Mouse (Mus musculus) neural tube, embryonic 14.5 days (tissue): ENCODE results near the gene Soat2. TPM values are rescaled to one million over a fixed set of nuclear protein-coding genes. Genes with fewer than 3 reads are reported as not detected.

ENCODE experiments used
- ATAC-seq: fragments of 200-750 bp; cut with Nextera tagmentation; 2 replicates; pipeline ENCODE4 v1.8.0; 2017; ENCODE audit warnings: low read depth, mild to moderate bottlenecking, moderate TSS enrichment, moderate library complexity
- H3K27ac ChIP-seq: fragments of 300-500 bp; sonication (generic); 2 replicates; pipeline ENCODE4 v1.5.1; 2014; ENCODE audit warnings: low read depth, mild to moderate bottlenecking, control low read depth, low read length, moderate library complexity, mixed read lengths
- H3K27me3 ChIP-seq: fragments of 300-500 bp; sonication (generic); 2 replicates; pipeline ENCODE4 v1.6.1; 2014; ENCODE audit warnings: low read length; ENCODE audit not compliant: control insufficient read depth, insufficient read depth
- H3K36me3 ChIP-seq: fragments of 300-500 bp; sonication (generic); 2 replicates; pipeline ENCODE4 v1.6.1; 2014; ENCODE audit warnings: low read length, mixed read lengths; ENCODE audit not compliant: control insufficient read depth, insufficient read depth
- H3K4me1 ChIP-seq: fragments of 300-500 bp; sonication (generic); 2 replicates; pipeline ENCODE4 v1.6.1; 2014; ENCODE audit warnings: low read length; ENCODE audit not compliant: control insufficient read depth, insufficient read depth
- H3K4me2 ChIP-seq: fragments of 300-500 bp; sonication (generic); 2 replicates; pipeline ENCODE4 v1.6.1; 2014; ENCODE audit warnings: mild to moderate bottlenecking, low read depth, low read length, control low read depth
- H3K4me3 ChIP-seq: fragments of 300-500 bp; sonication (generic); 2 replicates; pipeline ENCODE4 v1.5.1; 2014; ENCODE audit warnings: low read depth, low read length, control low read depth, mixed read lengths
- H3K9ac ChIP-seq: fragments of 300-500 bp; sonication (generic); replicated peaks from 2 replicates; pipeline ENCODE4 v1.6.1; 2014; ENCODE audit warnings: low read depth, mild to moderate bottlenecking, control low read depth, low read length, mixed read lengths
- H3K9me3 ChIP-seq: fragments of 300-500 bp; sonication (generic); 2 replicates; pipeline ENCODE4 v1.6.1; 2016; ENCODE audit warnings: low read length; ENCODE audit not compliant: control insufficient read depth
- WGBS: fragments of 180-500 bp; shearing (Covaris S2); extraction: QIAGEN DNeasy Blood & Tissue Kit; methylation state at CpG from one replicate; pipeline ENCODE4 v1.1.7; 2014; 5-methylcytosine and 5-hydroxymethylcytosine counted together
- polyA plus RNA-seq: library from polyadenylated mRNA; unstranded; fragments of >200 nt; fragmentation: Nextera tagmentation; extraction: Ambion mirVana; gene quantifications from 2 replicates; pipeline ENCODE4 v1.2.1, GENCODE M21; 2014

Soat2 gene
- polyA plus RNA-seq, 1 experiment from 2014 or later, result not detected

DNA sequence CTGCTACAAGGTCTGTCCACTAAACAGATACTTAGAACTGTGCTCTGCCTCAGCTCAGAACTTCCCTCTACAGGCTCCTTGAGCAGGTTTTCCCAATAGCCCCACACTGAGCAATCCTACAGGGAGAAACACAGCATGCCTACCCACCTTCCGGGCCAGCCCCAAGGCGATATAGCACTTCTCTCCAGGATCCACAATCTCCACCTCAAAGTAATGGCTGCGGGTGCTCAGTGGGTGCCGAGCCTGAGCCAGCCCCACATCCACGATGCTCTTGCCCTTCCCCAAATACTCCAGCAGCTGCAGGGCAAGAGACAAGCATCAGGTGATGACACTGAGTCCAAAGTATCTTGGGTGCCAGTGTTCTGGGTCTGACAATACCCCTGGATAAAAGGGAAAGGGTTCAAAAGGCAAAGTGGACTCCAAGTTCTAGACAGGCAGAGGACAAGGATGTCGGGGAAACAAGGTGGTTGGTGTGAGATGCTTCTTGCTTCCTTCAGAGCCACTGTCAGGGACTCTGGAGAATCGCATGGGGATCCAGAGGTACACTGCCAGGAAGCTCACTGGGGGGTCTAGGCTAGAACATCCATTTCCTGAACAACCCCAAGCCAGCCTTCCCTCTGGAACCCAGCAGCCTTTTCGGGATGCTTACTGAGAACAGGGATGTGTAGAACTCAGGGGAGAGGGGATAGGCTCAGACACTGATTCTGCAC is 31.1 kb upstream of the Soat2 start:
- no peak overlapping the region for H3K9ac ChIP-seq
- H3K27ac ChIP-seq, result no peak overlapping the region

DNA sequence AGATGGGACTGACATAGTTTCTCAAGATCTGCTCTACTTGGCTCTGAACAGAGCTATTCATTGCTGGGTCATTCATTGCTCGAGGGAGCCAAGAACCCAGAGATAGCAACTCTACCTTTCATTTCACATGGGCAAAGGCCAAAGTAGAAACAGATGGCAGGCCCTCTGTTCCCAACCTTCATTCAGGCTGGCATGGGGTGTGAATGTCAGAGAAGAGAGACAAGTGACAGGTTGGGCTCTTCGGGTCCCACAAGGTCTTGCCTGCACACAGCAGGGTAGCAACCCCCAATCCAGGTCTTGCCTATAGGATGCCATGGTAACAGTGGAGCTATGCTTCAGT is 30.5 kb upstream of the Soat2 start:
- Histone ChIP-seq H3K4me2 (no peak overlapping the region), H3K9ac (no peak overlapping the region), H3K36me3 (peaks cover 37% of the 10 kb centered on the region), H3K4me3 (no peak overlapping the region), H3K27me3 (no peaks in the 10 kb centered on the region), H3K9me3 (no peaks in the 10 kb centered on the region), H3K4me1 (peaks cover 3% of the 10 kb centered on the region; the same call in 1 of the 2 replicates), H3K27ac (no peak overlapping the region)
- 81% methylated on average over 2 of the region's 2 CpGs for WGBS
- ATAC-seq, result no peak

More for the DNA sequence above, 31.1 kb upstream of the Soat2 start:
- Histone ChIP-seq H3K27me3 (no peaks in the 10 kb centered on the region), H3K36me3 (peaks cover 34% of the 10 kb centered on the region), H3K9me3 (no peaks in the 10 kb centered on the region), H3K4me1 (peaks cover 3% of the 10 kb centered on the region; the same call in 1 of the 2 replicates), H3K4me2 (no peak overlapping the region), H3K4me3 (no peak overlapping the region)
- WGBS, result 80% methylated on average over 8 of the region's 8 CpGs
- ATAC-seq, result no peak

DNA sequence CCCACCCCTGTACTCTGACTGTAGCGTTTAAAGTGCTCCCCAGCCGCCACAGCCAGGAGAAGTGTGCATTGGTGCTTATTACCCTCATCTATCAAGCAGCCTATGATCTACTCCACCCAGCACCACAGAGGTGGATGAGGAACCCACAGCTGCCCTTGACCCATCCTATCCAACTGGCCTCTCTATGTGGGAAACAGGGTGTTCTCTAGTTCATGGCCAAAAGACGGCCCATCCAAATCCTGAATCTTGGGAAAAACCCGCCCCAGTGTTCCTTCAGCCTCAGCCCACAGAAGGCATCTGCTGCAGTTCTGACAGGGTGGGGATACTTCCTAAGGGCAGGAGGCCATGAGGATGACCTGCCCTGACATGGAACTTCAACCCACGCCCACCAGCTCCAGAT is 29.8 kb upstream of the Soat2 start:
- Histone ChIP-seq H3K4me3 (no peak overlapping the region), H3K4me1 (peaks cover 3% of the 10 kb centered on the region; the same call in 1 of the 2 replicates), H3K27ac (no peak overlapping the region), H3K9ac (no peak overlapping the region), H3K9me3 (no peaks in the 10 kb centered on the region), H3K27me3 (no peaks in the 10 kb centered on the region), H3K36me3 (peaks cover 37% of the 10 kb centered on the region), H3K4me2 (no peak overlapping the region)
- 82% methylated on average over 5 of the region's 5 CpGs for WGBS
- ATAC-seq, result no peak

DNA sequence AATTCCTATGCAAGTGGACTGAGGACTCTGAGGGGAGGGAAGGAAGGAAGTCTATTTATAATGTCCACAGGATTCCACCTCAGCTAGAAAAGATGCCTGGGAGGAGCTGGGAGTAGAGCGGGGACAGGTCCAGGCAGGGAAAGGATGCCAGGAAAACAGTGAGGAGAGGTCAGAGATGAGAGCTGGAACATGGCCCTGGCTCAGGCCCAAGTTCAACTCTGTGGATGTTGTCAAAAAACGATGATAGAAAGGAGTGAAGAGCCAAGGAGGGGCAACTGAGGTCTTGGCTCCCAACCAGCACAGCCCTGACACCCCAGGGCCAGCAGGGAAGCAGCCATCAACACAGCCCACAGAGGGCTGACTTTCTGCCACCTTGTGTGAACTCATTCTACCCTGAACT is 24.0 kb upstream of the Soat2 start:
- Histone ChIP-seq H3K4me3 (no peak overlapping the region), H3K9me3 (no peaks in the 10 kb centered on the region), H3K4me2 (no peak overlapping the region), H3K27me3 (no peaks in the 10 kb centered on the region), H3K36me3 (peaks cover 47% of the 10 kb centered on the region), H3K27ac (no peak overlapping the region), H3K9ac (no peak overlapping the region), H3K4me1 (no peaks in the 10 kb centered on the region)
- ATAC-seq, result no peak
- WGBS, result 90% methylated on average over 2 of the region's 2 CpGs

DNA sequence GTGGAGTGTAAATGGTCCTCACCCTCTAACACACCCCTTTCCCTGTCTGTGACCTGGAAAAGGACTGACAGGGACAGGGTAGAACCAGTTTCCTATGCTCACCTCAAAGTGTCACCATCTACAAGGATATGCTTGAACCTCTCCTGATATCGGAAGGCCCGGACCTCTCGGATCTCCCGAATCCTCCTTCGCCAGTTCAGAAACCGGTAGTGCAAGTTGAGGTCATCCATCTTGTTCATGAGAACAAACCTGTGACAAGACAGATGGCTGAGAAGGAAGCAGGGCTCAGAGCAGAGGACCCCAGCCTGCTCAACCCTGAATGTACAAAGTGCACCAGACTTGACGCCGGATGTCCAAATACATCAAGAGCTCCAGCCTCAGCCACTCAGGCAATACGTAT is 17.0 kb upstream of the Soat2 start:
- no peak for ATAC-seq
- 87% methylated on average over 9 of the region's 9 CpGs for WGBS
- H3K9me3 ChIP-seq, result no peaks in the 10 kb centered on the region
- no peak overlapping the region for H3K27ac ChIP-seq
- peaks cover 36% of the 10 kb centered on the region for H3K36me3 ChIP-seq
- H3K4me2 ChIP-seq, result no peak overlapping the region
- H3K4me1 ChIP-seq, result peaks cover 7% of the 10 kb centered on the region
- no peak overlapping the region for H3K9ac ChIP-seq
- no peak overlapping the region for H3K4me3 ChIP-seq
- H3K27me3 ChIP-seq, result no peaks in the 10 kb centered on the region

DNA sequence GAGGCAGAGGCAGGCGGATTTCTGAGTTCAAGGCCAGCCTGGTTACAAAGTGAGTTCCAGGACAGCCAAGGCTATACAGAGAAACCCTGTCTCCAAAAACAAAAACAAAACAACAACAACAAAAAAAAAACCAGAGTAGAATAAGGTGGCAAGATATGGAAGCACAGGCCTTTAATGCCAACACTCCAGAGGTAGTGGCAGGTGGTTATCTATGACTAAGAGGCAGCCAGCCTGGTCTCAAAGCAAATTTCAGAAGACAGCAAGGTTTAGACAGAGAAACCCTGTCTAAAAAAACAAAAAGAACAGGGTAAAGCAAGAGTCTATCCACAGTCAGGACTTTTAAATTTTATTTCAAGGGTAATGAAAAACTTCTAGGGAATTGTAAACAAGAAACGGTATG is 15.6 kb upstream of the Soat2 start:
- Histone ChIP-seq H3K9ac (no peak overlapping the region; the same call in 1 of the 2 replicates), H3K27me3 (no peaks in the 10 kb centered on the region), H3K27ac (no peak overlapping the region), H3K4me3 (no peak overlapping the region), H3K4me2 (no peak overlapping the region; the same call in 1 of the 2 replicates), H3K36me3 (peaks cover 26% of the 10 kb centered on the region), H3K4me1 (peaks cover 7% of the 10 kb centered on the region), H3K9me3 (no peaks in the 10 kb centered on the region)
- 86% methylated on average over 2 of the region's 2 CpGs for WGBS
- no peak for ATAC-seq

DNA sequence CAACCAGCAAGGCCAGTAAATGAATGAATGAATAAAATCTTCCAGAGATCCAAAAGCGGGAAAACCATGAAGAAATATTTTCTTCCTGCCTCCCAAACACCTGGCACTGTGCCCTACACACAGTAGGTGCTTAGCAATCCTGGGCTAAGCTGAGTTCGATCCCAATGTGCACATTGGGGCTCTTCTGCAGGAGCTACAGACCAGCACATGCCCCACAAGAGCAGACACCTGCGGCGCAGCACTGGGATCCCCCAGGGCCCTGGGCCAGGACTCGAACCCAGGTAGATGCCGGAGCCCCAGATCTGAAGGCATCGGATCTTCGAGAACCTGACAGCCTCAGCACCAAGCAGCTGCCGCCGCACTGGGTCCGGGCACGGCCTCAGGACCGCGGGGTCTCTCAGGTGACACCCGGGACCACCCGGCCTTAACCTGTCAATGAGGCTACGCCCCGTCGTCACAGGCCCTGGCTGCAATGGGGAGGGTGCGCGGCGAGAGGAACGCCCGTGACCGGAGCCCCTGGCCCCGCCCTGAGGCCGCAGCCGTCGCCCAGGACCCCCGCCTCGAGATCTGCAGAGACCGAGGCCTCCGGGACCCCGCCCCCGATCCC is 14.7 kb upstream of the Soat2 start:
- Histone ChIP-seq H3K4me3 (peak overlapping the region; percentile 71), H3K27me3 (no peaks in the 10 kb centered on the region), H3K36me3 (peaks cover 17% of the 10 kb centered on the region; the same call in 1 of the 2 replicates), H3K4me1 (peaks cover 7% of the 10 kb centered on the region), H3K9ac (peak overlapping the region; percentile 89), H3K9me3 (no peaks in the 10 kb centered on the region), H3K27ac (peak overlapping the region; percentile 81), H3K4me2 (peak overlapping the region; percentile 71)
- peak; percentile 77 for ATAC-seq
- WGBS, result 5% methylated on average over 35 of the region's 35 CpGs

DNA sequence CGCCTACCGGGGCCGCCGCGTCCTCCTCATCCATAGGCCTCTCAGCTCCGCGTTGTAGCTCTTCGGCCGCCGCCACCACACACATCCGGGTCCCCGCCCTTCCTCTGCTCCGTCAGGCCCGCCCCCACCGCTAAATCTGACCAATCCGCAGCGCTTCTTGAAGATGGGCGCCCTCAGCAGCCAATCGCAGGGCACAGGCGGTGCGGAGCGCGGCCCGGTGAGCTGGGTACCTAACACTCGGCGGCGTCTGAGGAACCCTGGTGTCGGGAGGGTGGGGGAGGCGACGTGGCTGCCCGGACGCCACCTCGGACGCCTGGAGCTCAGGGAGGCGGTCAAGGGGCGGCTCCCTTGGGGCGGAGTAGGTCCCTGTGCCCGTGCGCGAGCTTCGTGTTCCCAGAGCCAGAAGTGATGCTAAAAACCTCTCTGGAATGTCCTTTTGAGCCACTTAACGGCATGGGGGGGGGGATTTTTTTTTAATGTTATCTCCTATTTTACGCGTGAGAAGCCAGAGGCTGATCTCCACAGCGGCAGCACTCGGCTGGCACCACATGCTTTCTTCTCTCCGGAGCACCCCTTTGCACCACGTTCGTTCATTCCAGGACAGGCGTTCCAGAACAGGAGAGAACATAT is 14.1 kb upstream of the Soat2 start, which contains the start of gene Spryd3:
Gene Spryd3, minus strand, starts transcription at position 106 of the 630 bp plus-strand sequence.
- H3K4me2 ChIP-seq, result peak within 1 kb of the TSS; percentile 76
- WGBS, result under 1% methylated on average over 49 of the region's 50 CpGs
- no peaks in the 10 kb centered on the region for H3K27me3 ChIP-seq
- H3K4me1 ChIP-seq, result peaks cover 7% of the 10 kb centered on the region
- H3K9ac ChIP-seq, result peak within 1 kb of the TSS; percentile 89
- peak within 1 kb of the TSS; percentile 71 for H3K4me3 ChIP-seq
- H3K36me3 ChIP-seq, result peaks cover 11% of the 10 kb centered on the region; the same call in 1 of the 2 replicates
- ATAC-seq, result peak; percentile 99
- H3K9me3 ChIP-seq, result no peaks in the 10 kb centered on the region
- peak within 1 kb of the TSS; percentile 81 for H3K27ac ChIP-seq

DNA sequence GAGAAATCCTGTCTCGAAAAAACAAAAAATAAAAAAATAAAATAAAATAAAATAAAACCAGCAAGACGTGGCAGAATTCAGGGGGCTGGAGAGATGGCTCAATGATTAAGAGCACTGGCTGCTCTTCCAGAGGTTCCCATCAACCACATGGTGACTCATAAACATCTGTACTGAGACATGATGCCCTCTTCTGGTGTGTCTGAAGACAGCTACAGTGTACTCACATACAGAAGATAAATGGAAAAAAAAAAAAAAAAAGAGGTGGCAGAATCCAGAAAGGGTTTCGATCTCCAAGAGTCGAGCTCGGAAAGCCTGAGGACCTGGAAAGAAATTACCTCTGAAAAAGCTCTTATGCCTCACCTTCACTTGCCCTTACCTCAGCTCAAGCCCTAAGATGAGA is 9.2 kb upstream of the Soat2 start:
- 92% methylated on average over 5 of the region's 5 CpGs for WGBS
- Histone ChIP-seq H3K4me3 (no peak overlapping the region), H3K9me3 (no peaks in the 10 kb centered on the region), H3K36me3 (no peaks in the 10 kb centered on the region), H3K4me2 (no peak overlapping the region), H3K9ac (no peak overlapping the region), H3K27me3 (peaks cover 12% of the 10 kb centered on the region), H3K4me1 (0 out of 2 replicates have a peak, but pooled peaks cover 4% of the 10 kb centered on the region), H3K27ac (no peak overlapping the region)
- no peak for ATAC-seq
